Mouse (Mus musculus): Measurements from ENCODE around the gene Spint3. TPM values are rescaled to one million over a fixed set of nuclear protein-coding genes. Genes with fewer than 3 reads are reported as not detected.
"Not testable (repeated sequence)": the region's sequence is repeated elsewhere in the genome, so short reads cannot be mapped to it uniquely, and the experiment has no call there.

The Spint3 gene
- polyA plus RNA-seq, 1 experiment = not detected

- no peak for DNase-seq
- Histone ChIP-seq H3K4me1 (ENCODE audit: control insufficient read depth, insufficient read depth, low read length) (no peaks in the 10 kb centered on the region), H3K4me3 (replicated peaks; ENCODE audit: insufficient read depth, low read depth, low read length) (no peak within 1 kb of the TSS), H3K27ac (ENCODE audit: insufficient read depth, low read length) (no peak within 1 kb of the TSS), H3K27me3 (ENCODE audit: control insufficient read depth, insufficient read depth, low read length) (no peaks in the 10 kb centered on the region; the same call in 1 of the 2 replicates)
- no peak for TF ChIP-seq CTCF (IDR thresholded peaks at IDR 0.05; ENCODE audit: borderline replicate concordance, insufficient read depth, low read depth, low read length)
- no peak for TF ChIP-seq POLR2A (IDR thresholded peaks at IDR 0.05; ENCODE audit: borderline replicate concordance, insufficient read depth, low read length)
- WGBS = 58% methylated on average over 4 of the region's 4 CpGs
Measured at GRCm38 (mm10) chr2:164593494-164593893, 20.2 kb upstream of the Spint3 start, which contains the start of gene Eppin. Gene Eppin (minus strand): TSS chr2:164593594.

- H3K27ac ChIP-seq (ENCODE audit: insufficient read depth, low read length) = no peak overlapping the region
- TF ChIP-seq CTCF (IDR thresholded peaks at IDR 0.05; ENCODE audit: borderline replicate concordance, insufficient read depth, low read depth, low read length) (peak; percentile 60; the same call in 1 of the 2 replicates), POLR2A (IDR thresholded peaks at IDR 0.05; ENCODE audit: borderline replicate concordance, insufficient read depth, low read length) (no peak)
- WGBS = 4% methylated on average over 4 of the region's 4 CpGs
- no peak overlapping the region for H3K4me3 ChIP-seq (replicated peaks; ENCODE audit: insufficient read depth, low read depth, low read length)
- DNase-seq = no peak
- H3K4me1 ChIP-seq (ENCODE audit: control insufficient read depth, insufficient read depth, low read length) = no peaks in the 10 kb centered on the region
- H3K27me3 ChIP-seq (ENCODE audit: control insufficient read depth, insufficient read depth, low read length) = no peaks in the 10 kb centered on the region; the same call in 1 of the 2 replicates
Measured at GRCm38 (mm10) chr2:164592014-164592413, 18.8 kb upstream of the Spint3 start.

- not testable (repeated sequence) for H3K27ac ChIP-seq (ENCODE audit: insufficient read depth, low read length); H3K4me1 ChIP-seq (ENCODE audit: control insufficient read depth, insufficient read depth, low read length); DNase-seq; H3K27me3 ChIP-seq (ENCODE audit: control insufficient read depth, insufficient read depth, low read length); H3K4me3 ChIP-seq (replicated peaks; ENCODE audit: insufficient read depth, low read depth, low read length)
- 19% methylated on average over 13 of the region's 13 CpGs for WGBS
Measured at GRCm38 (mm10) chr2:164585025-164585725, 11.9 kb upstream of the Spint3 start, which contains the start of gene Wfdc6a. Gene Wfdc6a (minus strand): TSS chr2:164585447.

GRCm38 (mm10) chr2:164567460-164567859 is 5.8 kb downstream of the Spint3 start:
- H3K27me3 ChIP-seq (ENCODE audit: control insufficient read depth, insufficient read depth, low read length) = peaks cover 4% of the 10 kb centered on the region; the same call in 1 of the 2 replicates
- TF ChIP-seq POLR2A (IDR thresholded peaks at IDR 0.05; ENCODE audit: borderline replicate concordance, insufficient read depth, low read length) (no peak), CTCF (IDR thresholded peaks at IDR 0.05; ENCODE audit: borderline replicate concordance, insufficient read depth, low read depth, low read length) (no peak)
- H3K4me3 ChIP-seq (replicated peaks; ENCODE audit: insufficient read depth, low read depth, low read length) = no peak overlapping the region
- no peaks in the 10 kb centered on the region; the same call in 1 of the 2 replicates for H3K4me1 ChIP-seq (ENCODE audit: control insufficient read depth, insufficient read depth, low read length)
- no peak for DNase-seq
- 88% methylated on average over 5 of the region's 5 CpGs for WGBS
- H3K27ac ChIP-seq (ENCODE audit: insufficient read depth, low read length) = no peak overlapping the region

- H3K27ac ChIP-seq (ENCODE audit: insufficient read depth, low read length) = no peak overlapping the region
- no peaks in the 10 kb centered on the region; the same call in 1 of the 2 replicates for H3K4me1 ChIP-seq (ENCODE audit: control insufficient read depth, insufficient read depth, low read length)
- 84% methylated on average over 2 of the region's 2 CpGs for WGBS
- peaks cover 4% of the 10 kb centered on the region; the same call in 1 of the 2 replicates for H3K27me3 ChIP-seq (ENCODE audit: control insufficient read depth, insufficient read depth, low read length)
- H3K4me3 ChIP-seq (replicated peaks; ENCODE audit: insufficient read depth, low read depth, low read length) = no peak overlapping the region
- no peak for TF ChIP-seq POLR2A (IDR thresholded peaks at IDR 0.05; ENCODE audit: borderline replicate concordance, insufficient read depth, low read length)
- no peak for TF ChIP-seq CTCF (IDR thresholded peaks at IDR 0.05; ENCODE audit: borderline replicate concordance, insufficient read depth, low read depth, low read length)
- DNase-seq = no peak
Measured at GRCm38 (mm10) chr2:164566997-164567396, 6.3 kb downstream of the Spint3 start.

GRCm38 (mm10) chr2:164564346-164564745 is 8.9 kb downstream of the Spint3 start:
- 14% methylated on average over 5 of the region's 5 CpGs for WGBS
- DNase-seq = no peak
- no peak for TF ChIP-seq POLR2A (IDR thresholded peaks at IDR 0.05; ENCODE audit: borderline replicate concordance, insufficient read depth, low read length)
- no peak for TF ChIP-seq CTCF (IDR thresholded peaks at IDR 0.05; ENCODE audit: borderline replicate concordance, insufficient read depth, low read depth, low read length)
- H3K4me3 ChIP-seq (replicated peaks; ENCODE audit: insufficient read depth, low read depth, low read length) = no peak overlapping the region
- H3K27ac ChIP-seq (ENCODE audit: insufficient read depth, low read length) = no peak overlapping the region
- H3K4me1 ChIP-seq (ENCODE audit: control insufficient read depth, insufficient read depth, low read length) = no peaks in the 10 kb centered on the region; the same call in 1 of the 2 replicates
- peaks cover 4% of the 10 kb centered on the region; the same call in 1 of the 2 replicates for H3K27me3 ChIP-seq (ENCODE audit: control insufficient read depth, insufficient read depth, low read length)

GRCm38 (mm10) chr2:164563339-164564038 is 9.8 kb downstream of the Spint3 start:
- Histone ChIP-seq H3K27me3 (ENCODE audit: control insufficient read depth, insufficient read depth, low read length) (peaks cover 4% of the 10 kb centered on the region; the same call in 1 of the 2 replicates), H3K4me1 (ENCODE audit: control insufficient read depth, insufficient read depth, low read length) (no peaks in the 10 kb centered on the region; the same call in 1 of the 2 replicates), H3K4me3 (replicated peaks; ENCODE audit: insufficient read depth, low read depth, low read length) (peak overlapping the region; percentile 15), H3K27ac (ENCODE audit: insufficient read depth, low read length) (no peak overlapping the region)
- TF ChIP-seq POLR2A (IDR thresholded peaks at IDR 0.05; ENCODE audit: borderline replicate concordance, insufficient read depth, low read length) = no peak
- peak; percentile 27; the same call in 1 of the 2 replicates for TF ChIP-seq CTCF (IDR thresholded peaks at IDR 0.05; ENCODE audit: borderline replicate concordance, insufficient read depth, low read depth, low read length)
- no peak for DNase-seq
- WGBS = under 1% methylated on average over 32 of the region's 32 CpGs
